ENCODE assay signal across 18 mouse cellular contexts in the genomic region with DNA sequence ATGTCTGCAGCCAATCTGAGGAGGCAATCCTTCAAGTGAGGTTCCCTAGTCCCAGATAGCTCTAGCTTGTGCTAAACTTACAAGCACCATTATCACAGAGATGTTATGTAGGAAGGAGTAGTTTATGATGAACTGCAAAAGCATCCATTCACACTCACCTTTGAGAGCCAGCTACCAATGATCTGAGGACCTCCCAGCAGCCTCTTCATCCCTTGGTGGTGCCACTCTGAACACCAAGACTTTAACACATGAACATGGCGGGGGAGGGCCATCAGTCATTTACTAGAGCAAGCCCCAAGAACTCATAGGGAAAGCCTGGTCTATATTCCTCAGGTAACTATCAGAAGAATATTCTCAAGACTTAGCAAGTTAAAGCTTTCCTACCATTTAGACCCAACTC.
A peak's percentile ranks its signal among the peaks of the same experiment; 100 is the strongest.
DNase-seq lines count a peak whose midpoint lies in the region; ATAC-seq lines count a peak whose summit lies in the region.
"Had no signal": no experiment of that assay in that cellular context is flagged by ENCODE, and none has a peak within 500 bp of the region (broad histone marks: within the 10 kb centered on the region; RNA-seq: fewer than 3 reads in every experiment).

No protein-coding gene starts in this region.

- DNase-seq in heart, adult 11 months: peak; percentile 73
- DNase-seq in heart, postnatal 4 days: no peak
- DNase-seq in midbrain, embryonic 11.5 days (ENCODE audit: low spot score, missing footprints): peak; percentile 61
- DNase-seq: adrenal gland, adult 2 months; adrenal gland, adult 8-10 months; adrenal gland, postnatal 10 days; adrenal gland, postnatal 14 days; adrenal gland, postnatal 25 days; adrenal gland, postnatal 36 days; B cell, adult 2 months; cerebellum, adult 11 months; cerebellum, adult 11-12 months; cerebellum, adult 18-20 months had no signal

- no peaks in the 10 kb centered on the region for H3K27me3 ChIP-seq in midbrain, embryonic 11.5 days (ENCODE audit: control insufficient read depth, insufficient read depth, low read length)
- H3K27me3 ChIP-seq in midbrain, embryonic 15.5 days (replicated peaks): no peaks in the 10 kb centered on the region
- H3K27me3 ChIP-seq: Patski had no signal

- H3K9ac ChIP-seq in midbrain, embryonic 11.5 days (ENCODE audit: low read length): no peak overlapping the region
- H3K9ac ChIP-seq in midbrain, embryonic 15.5 days: no peak overlapping the region

- H3K4me2 ChIP-seq in midbrain, embryonic 11.5 days: no peak overlapping the region
- H3K4me2 ChIP-seq in midbrain, embryonic 15.5 days: no peak overlapping the region

- no peaks in the 10 kb centered on the region for H3K9me3 ChIP-seq in midbrain, embryonic 11.5 days (ENCODE audit: control insufficient read depth, low read length)
- no peaks in the 10 kb centered on the region for H3K9me3 ChIP-seq in midbrain, embryonic 15.5 days

- H3K36me3 ChIP-seq in midbrain, embryonic 11.5 days (ENCODE audit: control insufficient read depth, insufficient read depth, low read length): no peaks in the 10 kb centered on the region
- H3K36me3 ChIP-seq in midbrain, embryonic 15.5 days (replicated peaks): no peaks in the 10 kb centered on the region
- H3K36me3 ChIP-seq: G1E had no signal

- no peak overlapping the region for H3K27ac ChIP-seq in midbrain, embryonic 11.5 days (ENCODE audit: low read depth, low read length)
- no peak overlapping the region for H3K27ac ChIP-seq in midbrain, embryonic 15.5 days

- 93% methylated on average over 1 of the region's 1 CpGs for WGBS in midbrain, embryonic 11.5 days
- 97% methylated on average over 1 of the region's 1 CpGs for WGBS in midbrain, embryonic 15.5 days

- H3K4me1 ChIP-seq in midbrain, embryonic 11.5 days (ENCODE audit: control insufficient read depth, insufficient read depth, low read length): no peaks in the 10 kb centered on the region
- no peaks in the 10 kb centered on the region for H3K4me1 ChIP-seq in midbrain, embryonic 15.5 days

- no peak for ATAC-seq in midbrain, embryonic 11.5 days (ENCODE audit: low FRiP score)
- ATAC-seq in midbrain, embryonic 15.5 days (replicated peaks): no peak
- ATAC-seq: activated CD4-positive, CD25-positive, alpha-beta regulatory T cell, adult 4 months; CD4-positive, CD25-positive, alpha-beta regulatory T cell, adult 4 months; Patski had no signal

- no peak overlapping the region for H3K4me3 ChIP-seq in midbrain, embryonic 11.5 days (ENCODE audit: low read depth, low read length)
- no peak overlapping the region for H3K4me3 ChIP-seq in midbrain, embryonic 15.5 days
